ENCODE assay signal across 23 mouse cellular contexts in genomic region chr9:96348885-96349284, GRCm38 (mm10). TPM values are rescaled to one million over a fixed set of nuclear protein-coding genes. Genes with fewer than 3 reads are reported as not detected.
DNase-seq lines count a peak whose midpoint lies in the region; ATAC-seq and TF ChIP-seq lines count a peak whose summit lies in the region.
"Had no signal": no experiment of that assay in that cellular context is flagged by ENCODE, and none has a peak within 500 bp of the region (broad histone marks: within the 10 kb centered on the region; RNA-seq: fewer than 3 reads in every experiment).

No protein-coding gene starts in this region.

- H3K9me3 ChIP-seq in heart, embryonic 13.5 days: no peaks in the 10 kb centered on the region
- H3K9me3 ChIP-seq: forebrain, embryonic 15.5 days; hindbrain, embryonic 10.5 days; limb, embryonic 12.5 days; midbrain, embryonic 13.5 days had no signal

- H3K27me3 ChIP-seq in heart, embryonic 13.5 days (replicated peaks): no peaks in the 10 kb centered on the region
- no peaks in the 10 kb centered on the region for H3K27me3 ChIP-seq in spleen, adult 2 months (ENCODE audit: control insufficient read depth, insufficient read depth, low read length)
- H3K27me3 ChIP-seq: forebrain, embryonic 15.5 days; limb, embryonic 12.5 days; midbrain, embryonic 13.5 days; Patski had no signal

- H3K9ac ChIP-seq in heart, embryonic 13.5 days: no peak overlapping the region
- H3K9ac ChIP-seq: forebrain, embryonic 15.5 days; limb, embryonic 12.5 days; midbrain, embryonic 13.5 days had no signal

- 49% methylated on average over 5 of the region's 5 CpGs for WGBS in heart, embryonic 13.5 days
- 83% methylated on average over 5 of the region's 5 CpGs for WGBS in spleen, adult 2 months

- peak overlapping the region; percentile 7; the same call in 1 of the 2 replicates for H3K4me2 ChIP-seq in heart, embryonic 13.5 days
- H3K4me2 ChIP-seq: forebrain, embryonic 15.5 days; limb, embryonic 12.5 days; midbrain, embryonic 13.5 days had no signal

- no peak for ATAC-seq in heart, embryonic 13.5 days (ENCODE audit: extremely low read depth, insufficient number of reproducible peaks, low FRiP score, low TSS enrichment)
- ATAC-seq: forebrain, embryonic 15.5 days; hindbrain, postnatal 0 days; midbrain, embryonic 13.5 days; Patski had no signal

- peak overlapping the region; percentile 45 for H3K27ac ChIP-seq in heart, embryonic 13.5 days (replicated peaks)
- peak overlapping the region; percentile 53 for H3K27ac ChIP-seq in spleen, adult 2 months (ENCODE audit: insufficient read depth, low read length)
- H3K27ac ChIP-seq: forebrain, embryonic 15.5 days; hindbrain, embryonic 10.5 days; hindbrain, postnatal 0 days; kidney, postnatal 0 days; limb, embryonic 12.5 days; midbrain, embryonic 13.5 days had no signal

- H3K36me3 ChIP-seq in heart, embryonic 13.5 days: peaks cover 25% of the 10 kb centered on the region
- peaks cover 1% of the 10 kb centered on the region; the same call in 1 of the 2 replicates for H3K36me3 ChIP-seq in spleen, adult 2 months (ENCODE audit: control insufficient read depth, insufficient read depth, low read length)
- H3K36me3 ChIP-seq: forebrain, embryonic 15.5 days had no signal

- intact Hi-C loops in heart, postnatal 36 days (cut with DNase I): no loop called here

- H3K4me1 ChIP-seq in heart, embryonic 13.5 days: peaks cover 36% of the 10 kb centered on the region
- H3K4me1 ChIP-seq in spleen, adult 2 months (ENCODE audit: control insufficient read depth, insufficient read depth, insufficient read length): peaks cover 6% of the 10 kb centered on the region

- TF ChIP-seq POLR2A in spleen, adult 2 months (IDR thresholded peaks at IDR 0.05; ENCODE audit: low read depth, low read length): no peak

- no peak for TF ChIP-seq CTCF in spleen, adult 2 months (IDR thresholded peaks at IDR 0.05; ENCODE audit: extremely low read depth, insufficient read depth, insufficient read length, insufficient replicate concordance)

- H3K4me3 ChIP-seq in heart, embryonic 13.5 days: no peak overlapping the region
- H3K4me3 ChIP-seq in spleen, adult 2 months (ENCODE audit: extremely low read depth, insufficient read depth, insufficient read length): no peak overlapping the region
- H3K4me3 ChIP-seq: forebrain, embryonic 15.5 days; hindbrain, embryonic 10.5 days; limb, embryonic 12.5 days; midbrain, embryonic 13.5 days had no signal

- DNase-seq in adrenal gland, postnatal 14 days: peak; percentile 53
- DNase-seq in adrenal gland, adult 8-10 months: no peak
- no peak for DNase-seq in heart, postnatal 36 days
- no peak for DNase-seq in spleen, adult 2 months (ENCODE audit: low read depth in 1 of 2, low spot score in 2 of 2)
- no peak for DNase-seq in spleen, postnatal 36 days (ENCODE audit: low spot score in 2 of 2)
- peak; percentile 64 for DNase-seq in induced T-regulatory cell, adult 2 months (ENCODE audit: low read depth)
- DNase-seq in thymus, postnatal 36 days: no peak
- DNase-seq: cerebellum, adult 18-20 months; cerebellum, postnatal 25 days; embryo, embryonic 11 days; gastrocnemius, postnatal 36 days; kidney, adult 11 months; lung, adult 18-20 months; lung, postnatal 14 days; thymus, adult 2 months had no signal

RNA-seq across cellular contexts. Expression of gene Atp1b3, which starts 15.4 kb away (rescaled TPM):
- 167 and 168 TPM in 2 replicates for total RNA-seq in adrenal gland, postnatal 14 days (2021)
- 100 to 1,000 TPM; 173 to 211 (median 196) TPM for total RNA-seq in adrenal gland, adult 8-10 months (2022)
- 130 and 141 TPM in 2 replicates for polyA plus RNA-seq in heart, embryonic 13.5 days (2015; fragmentation: Nextera tagmentation; extraction: Ambion mirVana)
- 10 to 100 TPM; 54.8 to 56.6 TPM for total RNA-seq in heart, postnatal 36 days (2021)
- polyA plus RNA-seq in spleen, adult 2 months (2012; rRNA removed): 68.2 and 118 TPM in 2 replicates

Comparison
In these comparisons a context has a peak if more than half of its experiments do, and no peak if none do; other contexts are left out.
1. DNase-seq: peak in adrenal gland, postnatal 14 days (single experiment) and induced T-regulatory cell, adult 2 months (single experiment); none in adrenal gland, adult 8-10 months (single experiment), heart, postnatal 36 days (0 of 2), spleen, adult 2 months (0 of 2), spleen, postnatal 36 days (0 of 2) and thymus, postnatal 36 days (0 of 2).